Mouse (Mus musculus) frontal cortex, postnatal 36 days (tissue): ENCODE data around the gene Brca1.
"Not testable (repeated sequence)": the region's sequence is repeated elsewhere in the genome, so short reads cannot be mapped to it uniquely, and the experiment has no call there.

ENCODE experiments used
- DNase-seq, 2 experiments: peaks; one replicate each; pipeline ENCODE4 v3.0.0; 2022; ENCODE audit warnings: low spot score in 2 of 2

Gene Brca1

DNA sequence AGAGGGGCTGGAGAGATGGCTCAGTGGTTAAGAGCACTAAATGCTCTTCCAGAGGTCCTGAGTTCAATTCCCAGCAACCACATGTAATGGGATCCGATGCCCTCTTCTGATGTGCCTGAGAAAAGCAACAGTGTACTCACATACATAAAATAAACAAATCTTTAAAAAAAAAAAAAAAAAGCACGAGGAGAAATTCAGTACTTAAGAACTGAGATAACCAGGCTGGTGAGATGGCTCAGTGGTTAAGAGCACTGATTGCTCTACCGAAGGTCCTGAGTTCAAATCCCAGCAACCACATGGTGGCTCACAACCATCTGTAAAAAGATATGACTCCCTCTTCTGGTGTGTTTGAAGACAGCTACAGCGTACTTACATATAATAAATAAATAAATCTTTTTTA lies 102.2 kb downstream of the Brca1 start:
- DNase-seq = not testable (repeated sequence)

DNA sequence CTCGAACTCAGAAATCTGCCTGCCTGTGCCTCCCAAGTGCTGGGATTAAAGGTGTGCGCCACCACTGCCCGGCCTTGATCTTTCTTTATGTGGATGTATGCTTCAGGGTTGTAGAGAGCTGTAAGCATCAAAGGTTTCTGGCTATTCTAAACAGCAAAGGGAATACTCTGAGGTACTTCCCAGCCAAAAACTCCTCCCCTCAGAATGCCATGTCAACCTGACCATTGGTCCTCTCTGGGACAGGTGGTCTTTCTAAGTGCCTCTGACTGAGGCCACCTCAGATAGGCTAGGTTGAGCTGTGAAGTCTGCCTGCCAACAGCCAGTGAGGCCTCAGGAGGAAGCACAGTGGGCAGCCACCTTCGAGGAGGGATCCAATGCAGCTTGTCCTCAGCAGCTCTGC lies 102.9 kb downstream of the Brca1 start:
- no peak for DNase-seq

DNA sequence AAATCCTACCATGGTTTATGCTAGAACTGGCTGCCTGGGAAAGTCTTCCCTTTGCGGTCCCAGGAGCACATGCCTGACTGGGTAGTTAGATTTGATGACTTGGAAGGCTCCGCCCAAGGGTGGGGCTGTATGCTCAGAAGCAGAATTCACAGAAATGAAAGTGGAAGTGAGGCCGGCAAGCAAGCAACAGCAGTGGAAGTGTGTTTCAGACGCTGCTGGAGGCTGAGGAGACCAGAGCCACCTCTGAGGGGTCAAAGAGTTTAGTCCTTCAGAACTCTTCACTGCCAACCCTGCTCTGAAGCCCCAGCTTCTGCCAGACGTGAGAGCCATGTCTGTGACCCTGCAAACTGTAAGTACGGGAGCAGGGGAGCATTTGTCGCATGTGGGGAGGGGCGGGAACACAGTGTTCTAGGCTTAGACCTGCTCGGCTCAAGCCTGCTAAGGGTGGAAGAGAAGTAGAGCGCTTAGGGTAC lies 103.4 kb downstream of the Brca1 start, which contains the start of gene Ifi35:
Gene Ifi35, plus strand, starts transcription at position 134 of the 473 bp plus-strand sequence.
- no peak for DNase-seq

DNA sequence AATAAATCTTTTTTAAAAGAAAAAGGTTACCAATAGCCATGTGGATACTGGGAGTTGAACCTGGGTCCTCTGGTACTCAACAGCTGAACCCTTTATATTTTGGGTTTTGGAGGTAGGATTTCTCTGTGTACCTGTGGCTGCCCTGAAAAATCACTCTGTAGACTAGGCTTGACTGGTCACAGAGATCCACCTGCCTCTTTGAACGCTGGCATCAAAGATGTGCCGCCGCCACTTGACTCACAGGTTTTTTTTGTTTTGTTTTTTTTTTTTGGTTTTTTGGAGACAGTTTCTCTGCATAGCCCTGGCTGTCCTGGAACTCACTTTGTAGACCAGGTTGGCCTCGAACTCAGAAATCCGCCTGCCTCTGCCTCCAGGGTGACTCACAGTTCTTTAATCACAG lies 104.0 kb downstream of the Brca1 start:
- no peak for DNase-seq

DNA sequence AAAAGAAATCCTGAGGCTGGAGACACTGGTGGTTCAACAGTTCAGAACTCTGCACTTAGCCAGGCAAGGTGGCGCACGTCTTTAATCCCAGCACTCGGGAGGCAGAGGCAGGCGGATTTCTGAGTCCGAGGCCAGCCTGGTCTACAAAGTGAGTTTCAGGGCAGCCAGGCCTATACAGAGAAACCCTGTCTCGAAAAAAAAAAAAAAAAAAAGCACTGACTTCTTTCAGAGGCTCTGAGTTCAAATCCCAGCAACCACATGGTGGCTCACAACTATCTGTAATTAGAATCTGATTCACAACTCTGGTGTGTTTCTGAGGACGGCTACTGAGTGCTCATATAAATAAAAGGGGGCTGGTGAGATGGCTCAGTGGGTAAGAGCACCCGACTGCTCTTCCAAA lies 104.9 kb downstream of the Brca1 start:
- DNase-seq = not testable (repeated sequence)

DNA sequence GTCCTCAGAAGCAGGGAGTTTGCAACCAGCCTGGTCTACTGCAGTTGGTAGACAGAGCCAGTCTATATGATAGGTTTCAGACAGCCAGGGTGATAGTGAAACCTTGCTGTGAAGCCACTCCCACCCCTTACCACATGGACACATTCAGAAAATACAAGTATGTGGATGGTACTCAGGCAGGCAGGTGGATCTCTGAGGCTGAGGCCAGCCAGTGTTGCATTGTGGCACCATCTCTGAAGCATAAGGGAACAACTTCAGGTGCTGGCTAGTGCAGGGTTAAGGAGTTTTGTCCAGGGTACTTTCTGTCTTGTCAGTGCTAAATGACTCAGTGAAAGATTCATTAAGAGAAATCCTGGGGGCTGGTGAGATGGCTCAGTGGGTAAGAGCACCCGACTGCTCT lies 105.4 kb downstream of the Brca1 start:
- no peak for DNase-seq

DNA sequence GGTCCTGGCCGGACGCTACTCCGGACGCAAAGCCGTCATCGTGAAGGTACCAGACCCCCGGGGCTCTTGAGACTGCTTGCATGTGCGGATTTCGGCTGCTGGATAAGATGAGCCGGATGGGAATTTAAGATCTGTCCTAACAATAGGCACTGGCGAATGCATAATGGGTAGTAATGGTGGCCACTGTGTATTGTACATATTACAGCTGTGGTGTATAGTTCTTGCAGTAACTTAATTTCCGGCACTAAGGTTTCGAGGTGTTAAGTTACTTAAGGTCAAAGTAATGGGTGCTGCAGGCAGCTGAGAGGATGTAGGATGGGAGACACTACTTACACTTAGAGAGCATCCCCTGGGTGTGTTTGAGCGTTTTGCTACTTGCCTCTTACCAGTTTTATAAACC lies 109.0 kb downstream of the Brca1 start:
- DNase-seq = no peak

DNA sequence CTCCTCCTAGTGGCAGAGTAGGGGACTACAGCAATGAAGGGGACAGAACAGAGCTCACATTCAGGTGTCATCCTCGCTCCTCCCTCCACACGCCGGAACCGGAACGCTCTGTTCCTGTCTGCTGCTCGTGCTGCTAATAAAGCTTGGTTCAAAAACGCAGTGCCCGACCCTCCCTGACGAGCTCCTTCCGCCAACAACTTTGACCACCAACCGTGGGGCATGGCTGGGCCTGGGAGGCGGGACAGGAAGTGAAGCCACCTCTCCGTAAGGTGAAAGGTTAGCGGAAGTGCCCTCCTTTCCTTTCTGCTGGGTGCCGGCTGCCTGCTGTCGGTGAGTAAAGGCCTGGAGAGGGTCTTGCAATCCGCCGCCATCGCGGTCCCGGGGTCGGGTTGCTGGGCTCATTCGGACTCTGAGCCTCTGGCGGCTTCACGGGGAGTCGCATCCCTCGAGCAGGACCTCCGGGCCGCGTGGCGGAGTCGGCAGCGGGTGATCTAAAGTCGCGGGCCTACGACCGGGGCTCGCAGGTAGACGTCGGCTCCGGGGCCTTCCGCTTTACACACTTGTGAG lies 109.5 kb downstream of the Brca1 start, which contains the start of gene Rpl27:
Gene Rpl27, plus strand, starts transcription at position 172 of the 567 bp plus-strand sequence.
- DNase-seq = peak; percentile 95 to 97

DNA sequence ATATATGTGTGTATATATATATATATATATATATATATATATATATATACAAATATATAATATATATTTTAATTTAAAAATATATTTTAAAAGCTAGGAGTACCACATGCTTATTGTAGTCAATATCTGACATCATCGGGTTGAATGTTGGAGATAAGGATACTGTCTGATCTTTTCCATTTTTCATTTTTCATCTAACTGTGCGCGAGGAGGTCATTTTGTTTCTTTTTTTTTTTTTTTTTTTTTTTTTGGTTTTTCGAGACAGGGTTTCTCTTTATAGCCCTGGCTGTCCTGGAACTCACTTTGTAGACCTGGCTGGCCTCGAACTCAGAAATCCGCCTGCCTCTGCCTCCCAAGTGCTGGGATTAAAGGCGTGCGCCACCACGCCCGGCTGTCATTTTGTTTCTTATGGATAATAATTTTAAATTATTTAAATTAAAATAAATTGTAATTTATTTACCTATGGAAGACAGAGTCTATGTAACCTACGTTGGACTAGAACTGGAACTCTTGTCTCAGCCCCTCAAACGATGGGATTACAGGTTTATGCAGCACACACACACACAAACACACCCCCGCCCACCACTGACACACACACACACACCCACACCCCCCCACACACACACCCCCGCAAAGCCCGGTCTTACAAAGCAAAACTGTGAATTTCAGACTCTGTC lies 110.2 kb downstream of the Brca1 start:
- not testable (repeated sequence) for DNase-seq
